ENCODE assay signal across 10 mouse cellular contexts in genomic region chr16:90086111-90086510, GRCm38 (mm10). TPM values are rescaled to one million over a fixed set of nuclear protein-coding genes. Genes with fewer than 3 reads are reported as not detected.
DNase-seq lines count a peak whose midpoint lies in the region; TF ChIP-seq lines count a peak whose summit lies in the region.
"Had no signal": no experiment of that assay in that cellular context is flagged by ENCODE, and none has a peak within 500 bp of the region (broad histone marks: within the 10 kb centered on the region; RNA-seq: fewer than 3 reads in every experiment).

No protein-coding gene starts in this region.

- no peak for TF ChIP-seq CTCF in lung, adult 2 months (IDR thresholded peaks at IDR 0.05; ENCODE audit: insufficient read depth, low read length)

- TF ChIP-seq POLR2A in lung, adult 2 months (IDR thresholded peaks at IDR 0.05; ENCODE audit: borderline replicate concordance, extremely low read depth, low read depth, low read length): no peak

- DNase-seq in cerebellum, adult 18-20 months: peak; percentile 40 to 45
- DNase-seq in cerebellum, adult 11 months: no peak
- peak; percentile 74 for DNase-seq in left cerebral cortex, adult 11 months (ENCODE audit: low spot score)
- DNase-seq in left cerebral cortex, postnatal 4 days: no peak
- peak; percentile 65 to 95 for DNase-seq in left cerebral cortex, postnatal 25 days (ENCODE audit: low spot score in 2 of 2)
- no peak for DNase-seq in gastrocnemius, adult 18-20 months (ENCODE audit: low spot score)
- no peak for DNase-seq in gastrocnemius, postnatal 25 days
- DNase-seq in lung, adult 2 months: no peak
- DNase-seq: adrenal gland, adult 2 months had no signal

- WGBS in lung, adult 2 months: 81% methylated on average over 6 of the region's 6 CpGs

- intact Hi-C loops in left cerebral cortex, postnatal 4 days (cut with DNase I): no loop called here
- intact Hi-C loops in left cerebral cortex, postnatal 25 days (cut with DNase I): loop anchor here (1.0 kb wide), 1 partner anchor 125 kb away; no protein-coding TSS in a partner anchor

- no peaks in the 10 kb centered on the region for H3K4me1 ChIP-seq in lung, adult 2 months (ENCODE audit: control insufficient read depth, insufficient read depth, low read length)

- no peak overlapping the region for H3K4me3 ChIP-seq in lung, adult 2 months (replicated peaks; ENCODE audit: extremely low read depth, low read depth, low read length)
- H3K4me3 ChIP-seq: erythroblast, embryonic 14.5 days had no signal

RNA-seq across cellular contexts. Expression of gene Tiam1, which starts 57.5 kb away (rescaled TPM):
- 10 to 100 TPM; 58.8 to 64.4 TPM for total RNA-seq in left cerebral cortex, postnatal 4 days (2021)
- total RNA-seq in left cerebral cortex, postnatal 25 days (2021): 100 to 1,000 TPM; 108 to 118 TPM
- 10 to 100 TPM in 1 of 2 experiments, 1 to 10 TPM in 1; 4.2 to 10.0 TPM for total RNA-seq in gastrocnemius, adult 18-20 months (2021)
- total RNA-seq in gastrocnemius, postnatal 25 days (2021): 1 to 10 TPM; 4.4 to 5.3 TPM
- polyA plus RNA-seq in lung, adult 2 months (2012; rRNA removed): 7.1 and 14.6 TPM in 2 replicates

Comparison
In these comparisons a context has a peak if more than half of its experiments do, and no peak if none do; other contexts are left out.
1. DNase-seq: peak in cerebellum, adult 18-20 months (2 of 2), left cerebral cortex, adult 11 months (single experiment) and left cerebral cortex, postnatal 25 days (2 of 2); none in cerebellum, adult 11 months (single experiment), left cerebral cortex, postnatal 4 days (single experiment), gastrocnemius, adult 18-20 months (single experiment), gastrocnemius, postnatal 25 days (single experiment) and lung, adult 2 months (single experiment).
2. RNA of gene Tiam1, which starts 57.5 kb away (total RNA-seq): 108 to 118 TPM in left cerebral cortex, postnatal 25 days and 58.8 to 64.4 TPM in left cerebral cortex, postnatal 4 days; 4.2 to 10.0 TPM in gastrocnemius, adult 18-20 months and 4.4 to 5.3 TPM in gastrocnemius, postnatal 25 days; every median in the first group is over 4 times any median in the second.